Mouse (Mus musculus) embryonic fibroblast, embryonic 13.5 days (primary cell): Measurements from ENCODE around the gene Pde4dip. TPM values are rescaled to one million over a fixed set of nuclear protein-coding genes. Genes with fewer than 3 reads are reported as not detected.

Experiments used
- H3K27ac ChIP-seq: 2 replicates; pipeline ENCODE4 v1.5.1; 2012; ENCODE audit warnings: low read length, control low read depth, inconsistent platforms; ENCODE audit not compliant: insufficient read depth
- H3K4me1 ChIP-seq: 2 replicates; pipeline ENCODE4 v1.6.1; 2011; ENCODE audit warnings: low read length; ENCODE audit not compliant: control insufficient read depth, insufficient read depth
- H3K4me3 ChIP-seq: 2 replicates; pipeline ENCODE4 v1.5.1; 2011; ENCODE audit warnings: mild to moderate bottlenecking, control low read depth, low read length; ENCODE audit not compliant: insufficient read depth
- CTCF ChIP-seq: IDR thresholded peaks from 2 replicates; pipeline ENCODE4 v1.5.1; 2011; ENCODE audit warnings: mild to moderate bottlenecking, control low read depth, low read length, moderate library complexity, borderline replicate concordance; ENCODE audit not compliant: insufficient read depth
- POLR2A ChIP-seq: IDR thresholded peaks from 2 replicates; pipeline ENCODE4 v1.6.1; 2011; ENCODE audit warnings: low read depth, mild to moderate bottlenecking, control low read depth, low read length, moderate library complexity
- polyA plus RNA-seq: library from polyadenylated mRNA; stranded (reverse); fragments of >200 nt; gene quantifications from 2 replicates; pipeline ENCODE4 v1.2.4, GENCODE M21; 2011; ENCODE audit warnings: low read depth; ENCODE audit not compliant: missing spikeins, insufficient read length

Gene Pde4dip
- polyA plus RNA-seq, 1 experiment, result 43.1 TPM

DNA sequence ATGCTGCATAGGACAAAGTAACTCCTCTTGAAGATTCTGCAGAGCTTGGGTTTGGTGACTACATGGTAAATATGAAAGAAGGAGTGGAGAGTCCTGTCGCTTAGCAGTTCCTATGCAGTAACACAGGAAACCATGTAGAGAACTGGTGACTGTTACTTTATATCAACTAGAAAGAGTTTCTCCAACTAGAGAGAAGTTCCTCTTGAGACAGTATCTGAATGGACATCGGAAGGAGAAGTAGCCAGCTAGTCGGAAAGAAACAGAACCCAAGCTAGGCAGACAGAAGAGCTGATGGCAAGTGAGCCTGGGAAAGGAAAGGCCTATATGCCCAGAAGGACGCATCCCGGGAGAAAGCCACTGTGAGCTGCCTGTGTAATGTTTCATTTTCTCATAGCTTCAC lies 127.3 kb downstream of the Pde4dip start:
- H3K27ac ChIP-seq, result no peak overlapping the region
- H3K4me1 ChIP-seq, result peaks cover 2% of the 10 kb centered on the region; the same call in 1 of the 2 replicates
- TF ChIP-seq POLR2A (no peak), CTCF (no peak)
- H3K4me3 ChIP-seq, result no peak overlapping the region

DNA sequence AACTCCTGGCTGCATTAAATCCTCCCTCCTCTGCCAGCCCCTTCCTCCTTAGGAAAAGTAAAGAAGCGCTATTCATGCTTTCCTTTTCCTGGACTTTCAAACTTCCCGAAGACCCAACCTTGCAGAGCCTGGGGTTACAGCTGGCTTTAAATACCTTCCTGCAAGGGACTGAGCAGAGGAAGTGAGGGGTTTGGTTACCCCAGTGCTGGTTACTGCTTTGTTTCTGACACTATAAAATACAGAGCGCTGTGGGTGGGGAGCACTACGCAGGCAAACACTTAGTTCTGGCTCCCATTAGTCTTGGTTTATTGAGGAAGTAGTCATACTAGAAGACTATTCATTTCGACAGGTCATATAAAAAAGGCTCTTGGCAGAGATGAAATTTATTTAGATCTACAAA lies 128.7 kb downstream of the Pde4dip start:
- H3K27ac ChIP-seq, result no peak overlapping the region
- TF ChIP-seq POLR2A (no peak), CTCF (no peak)
- peaks cover 2% of the 10 kb centered on the region; the same call in 1 of the 2 replicates for H3K4me1 ChIP-seq
- no peak overlapping the region for H3K4me3 ChIP-seq

DNA sequence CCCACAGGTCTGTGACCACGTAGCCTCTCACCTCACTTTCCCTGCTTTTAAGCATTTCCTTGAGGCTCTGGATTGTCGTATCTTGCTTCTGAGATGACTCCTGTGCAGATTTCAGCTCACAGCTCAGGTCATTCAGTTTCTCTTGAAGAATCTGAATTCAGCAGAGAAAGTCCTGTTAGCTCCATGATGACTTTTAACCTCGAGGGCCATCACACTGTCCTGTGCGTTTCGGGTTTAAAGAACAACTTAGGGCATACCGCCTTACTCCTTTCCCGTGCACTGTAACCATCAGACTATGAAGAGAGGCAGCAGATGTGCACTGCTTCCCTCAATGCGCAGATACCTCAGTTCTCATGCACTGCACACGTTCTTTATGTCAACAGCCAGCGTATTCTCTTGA lies 131.0 kb downstream of the Pde4dip start:
- Histone ChIP-seq H3K4me3 (no peak overlapping the region), H3K27ac (no peak overlapping the region), H3K4me1 (peaks cover 2% of the 10 kb centered on the region; the same call in 1 of the 2 replicates)
- TF ChIP-seq POLR2A (no peak), CTCF (no peak)

DNA sequence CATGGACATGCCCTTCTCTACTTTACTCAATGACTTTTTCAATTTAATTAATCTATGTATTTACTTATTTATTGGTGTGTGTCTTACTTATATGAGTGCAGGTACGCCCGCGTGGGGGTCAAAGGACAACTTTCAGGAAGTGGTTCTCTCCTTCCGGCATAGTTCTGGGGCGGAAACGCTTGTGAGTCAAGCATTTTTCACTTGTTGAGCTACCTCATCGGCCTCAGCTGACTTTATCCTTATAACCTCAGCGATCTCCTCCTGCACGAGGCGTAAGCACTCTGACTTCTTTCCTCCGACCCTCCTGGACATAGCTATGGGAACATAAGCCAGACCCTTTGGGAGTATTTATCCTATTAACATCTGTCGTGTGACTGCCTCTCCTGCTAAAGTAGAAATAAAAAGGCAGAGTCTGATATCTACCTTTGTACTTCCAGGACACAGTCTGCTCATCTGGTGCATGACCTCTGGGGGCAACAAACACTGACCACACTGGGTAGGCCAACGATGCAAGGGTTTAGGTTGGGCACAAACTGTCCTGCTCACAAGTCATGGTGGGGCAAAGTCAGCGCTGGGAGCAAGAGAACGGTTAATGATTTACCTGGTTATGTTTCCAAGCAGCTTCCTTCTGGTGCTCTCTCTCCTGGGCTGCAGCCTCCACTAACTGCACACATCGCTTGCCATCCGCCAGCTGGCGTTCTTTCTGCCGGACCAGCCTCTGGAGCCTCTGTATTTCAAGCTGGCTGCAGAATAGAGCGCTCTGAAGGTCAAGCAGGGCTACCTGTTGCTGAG lies 132.0 kb downstream of the Pde4dip start:
- Histone ChIP-seq H3K4me1 (no peaks in the 10 kb centered on the region), H3K27ac (no peak overlapping the region), H3K4me3 (no peak overlapping the region)
- TF ChIP-seq CTCF (no peak), POLR2A (no peak)

DNA sequence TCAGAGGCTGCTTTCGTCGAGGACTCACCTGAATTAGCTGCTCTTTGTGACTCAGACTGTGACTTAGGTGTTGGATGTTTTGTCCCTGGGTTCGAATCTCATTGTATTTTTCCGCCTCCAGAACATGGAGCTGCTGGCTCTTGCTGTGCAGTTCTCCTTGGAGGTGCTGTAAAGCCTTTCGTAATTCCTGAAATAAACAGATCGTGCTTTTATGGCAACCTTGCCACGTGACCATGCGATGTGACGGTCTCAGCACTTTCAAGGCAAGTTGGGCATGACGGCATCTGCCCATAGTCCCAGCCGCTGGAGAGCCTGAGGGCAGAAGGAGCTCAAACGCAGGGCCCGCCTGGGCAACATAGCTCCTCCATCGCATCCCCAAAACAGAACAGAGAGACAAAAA lies 133.1 kb downstream of the Pde4dip start:
- Histone ChIP-seq H3K27ac (no peak overlapping the region), H3K4me3 (no peak overlapping the region), H3K4me1 (no peaks in the 10 kb centered on the region)
- TF ChIP-seq POLR2A, result no peak
- no peak for TF ChIP-seq CTCF

DNA sequence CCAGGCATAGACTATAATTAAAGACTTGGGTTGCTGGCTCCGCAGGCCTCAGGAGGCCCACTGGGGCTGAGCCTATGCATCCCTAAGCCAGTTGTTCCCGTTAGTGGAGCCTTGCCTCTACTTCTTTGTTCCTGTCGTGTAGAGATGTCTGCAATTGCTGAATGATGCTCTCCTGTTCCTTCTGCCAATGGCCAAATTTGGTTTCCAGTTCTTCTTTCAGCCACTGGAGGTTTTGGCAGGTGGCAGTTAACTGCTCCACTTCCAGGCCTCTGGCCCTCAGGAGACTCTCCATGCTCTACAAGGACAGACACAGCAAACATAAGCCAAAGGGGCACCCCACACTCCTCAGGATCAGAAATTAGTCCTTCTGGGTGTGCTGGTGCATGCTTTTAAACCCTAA lies 135.6 kb downstream of the Pde4dip start:
- Histone ChIP-seq H3K27ac (no peak overlapping the region), H3K4me3 (no peak overlapping the region), H3K4me1 (no peaks in the 10 kb centered on the region)
- TF ChIP-seq POLR2A (no peak), CTCF (no peak)

DNA sequence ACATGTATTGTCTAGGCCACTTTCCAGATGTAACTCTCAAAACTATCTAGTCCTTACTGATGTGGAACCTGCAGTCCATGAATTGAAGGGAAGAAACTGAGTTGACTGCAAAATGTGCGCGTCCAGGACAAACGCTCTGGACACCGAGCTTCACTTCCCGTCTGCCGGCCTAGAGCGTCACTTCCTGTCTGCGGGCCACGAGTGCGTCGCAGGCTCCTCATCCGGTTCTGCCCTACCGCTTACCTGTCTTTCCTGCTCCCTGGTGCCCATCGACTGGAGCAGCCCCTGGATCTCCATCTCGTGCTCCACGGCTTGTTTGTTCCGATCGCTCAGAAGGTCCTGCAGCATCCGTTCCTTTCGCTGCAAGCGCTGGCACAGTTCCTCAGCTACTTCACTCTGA lies 136.9 kb downstream of the Pde4dip start:
- Histone ChIP-seq H3K4me3 (no peak overlapping the region), H3K4me1 (no peaks in the 10 kb centered on the region), H3K27ac (no peak overlapping the region)
- no peak for TF ChIP-seq CTCF
- TF ChIP-seq POLR2A, result no peak

DNA sequence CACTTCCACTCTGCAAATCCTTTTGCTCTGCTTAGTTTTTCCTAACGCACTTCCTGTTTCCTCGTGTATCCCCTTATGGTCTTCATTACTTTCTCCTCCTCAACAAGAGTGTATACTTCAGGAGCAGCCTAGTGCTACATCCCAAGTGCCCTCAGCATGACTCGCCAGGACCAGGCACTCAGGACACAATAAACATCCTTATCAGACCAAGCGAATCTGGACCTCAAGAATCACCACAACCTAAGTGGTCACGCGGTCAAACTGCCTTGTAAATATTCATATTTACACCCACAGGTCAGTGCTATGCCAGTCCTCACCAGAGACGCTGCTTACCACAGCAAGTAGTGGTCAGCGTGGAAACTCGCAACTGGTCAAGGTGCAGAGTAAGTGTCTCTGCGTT lies 139.7 kb downstream of the Pde4dip start:
- no peak for TF ChIP-seq CTCF
- no peak for TF ChIP-seq POLR2A
- Histone ChIP-seq H3K4me1 (no peaks in the 10 kb centered on the region), H3K4me3 (no peak overlapping the region), H3K27ac (no peak overlapping the region)

DNA sequence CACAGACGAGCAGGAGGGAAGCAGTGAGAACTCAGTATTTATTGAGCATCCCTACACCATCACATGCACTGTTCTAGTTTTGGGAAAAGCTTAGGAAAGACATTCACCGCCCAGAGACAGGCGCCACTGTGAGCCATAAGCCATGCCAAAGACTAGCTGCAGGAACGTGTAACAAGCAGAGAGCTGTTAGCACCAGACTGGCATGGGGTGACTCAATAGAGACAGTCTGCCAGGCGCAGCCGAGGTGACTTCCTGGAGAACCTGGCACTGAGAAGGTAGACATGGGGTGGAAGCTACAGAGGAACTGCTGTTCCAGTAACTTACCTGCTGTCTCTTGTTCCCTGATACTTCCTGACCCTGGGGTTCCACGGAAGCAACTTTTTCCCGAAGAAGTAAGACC lies 145.7 kb downstream of the Pde4dip start:
- TF ChIP-seq POLR2A (no peak), CTCF (no peak)
- no peaks in the 10 kb centered on the region for H3K4me1 ChIP-seq
- no peak overlapping the region for H3K27ac ChIP-seq
- no peak overlapping the region for H3K4me3 ChIP-seq

DNA sequence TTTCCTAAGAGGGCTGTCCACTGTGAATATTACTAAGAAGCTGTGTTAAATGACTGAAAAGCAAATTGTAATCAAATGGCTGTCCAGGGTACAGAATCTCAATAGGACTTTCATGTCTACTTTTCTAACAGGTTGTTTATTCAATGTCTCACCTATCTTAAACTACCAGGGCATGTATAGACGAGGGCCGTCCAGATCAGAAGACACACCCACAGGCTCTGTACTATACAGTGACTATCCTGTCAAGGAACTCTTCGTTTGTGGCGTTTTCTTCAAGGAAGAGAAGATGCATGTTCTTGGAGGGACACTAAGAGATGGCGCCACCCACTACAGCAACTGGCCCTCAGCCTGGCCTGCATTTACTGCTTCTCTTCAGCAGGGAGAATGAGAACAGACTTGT lies 152.9 kb downstream of the Pde4dip start:
- Histone ChIP-seq H3K27ac (no peak overlapping the region), H3K4me1 (no peaks in the 10 kb centered on the region), H3K4me3 (no peak overlapping the region)
- TF ChIP-seq CTCF (no peak), POLR2A (no peak)

DNA sequence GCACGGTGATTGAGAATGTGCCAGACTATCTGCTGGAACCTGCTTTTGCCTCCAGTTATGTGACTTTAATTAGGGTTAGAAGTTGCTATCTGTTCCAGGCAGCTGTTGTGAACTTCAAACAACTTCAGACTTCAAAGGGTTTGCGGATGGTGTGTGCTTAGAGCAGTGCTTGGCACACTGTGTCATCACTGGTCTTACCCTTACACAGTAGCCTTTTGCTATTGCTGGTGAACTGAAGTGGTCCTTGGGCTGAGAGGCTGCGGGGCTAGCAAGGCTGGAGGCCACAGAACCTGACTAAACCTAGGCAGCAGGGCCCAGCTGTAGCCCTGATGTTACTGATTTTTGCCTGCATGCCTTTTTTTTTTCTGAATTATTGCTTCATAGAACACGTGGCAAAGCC lies 154.2 kb downstream of the Pde4dip start:
- Histone ChIP-seq H3K4me3 (no peak overlapping the region), H3K4me1 (no peaks in the 10 kb centered on the region), H3K27ac (no peak overlapping the region)
- no peak for TF ChIP-seq CTCF
- no peak for TF ChIP-seq POLR2A

DNA sequence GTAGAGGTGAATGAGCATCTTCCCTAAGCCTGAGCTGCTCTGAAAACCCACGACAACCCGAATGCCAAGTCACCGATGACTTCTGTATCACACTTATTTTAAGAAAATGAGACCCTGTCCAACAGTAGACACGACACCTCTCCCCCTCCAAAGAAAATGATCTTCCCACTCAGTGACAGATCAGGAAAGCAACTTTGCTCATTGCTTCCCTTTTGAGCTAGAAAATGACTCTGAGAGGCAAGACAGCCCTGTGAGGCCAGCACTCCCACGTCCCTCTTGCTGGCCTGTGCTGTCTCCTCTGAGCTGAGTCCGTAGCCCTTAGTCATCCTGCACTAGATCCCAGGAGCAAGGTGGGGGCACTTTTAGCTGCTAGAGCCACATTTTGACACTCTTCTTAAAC lies 155.9 kb downstream of the Pde4dip start:
- H3K4me3 ChIP-seq, result no peak overlapping the region
- no peaks in the 10 kb centered on the region for H3K4me1 ChIP-seq
- TF ChIP-seq POLR2A, result no peak
- TF ChIP-seq CTCF, result no peak
- H3K27ac ChIP-seq, result no peak overlapping the region
